Mouse (Mus musculus) ES-Bruce4 (cell line): ENCODE results near the gene Sco1. TPM values are rescaled to one million over a fixed set of nuclear protein-coding genes. Genes with fewer than 3 reads are reported as not detected.

ENCODE experiments used
- H3K27ac ChIP-seq: 2 replicates; pipeline ENCODE4 v1.5.1; 2012; ENCODE audit warnings: low read length, inconsistent platforms; ENCODE audit not compliant: insufficient read depth
- H3K27me3 ChIP-seq: 2 replicates; pipeline ENCODE4 v1.6.1; 2012; ENCODE audit warnings: mild to moderate bottlenecking, low read length, inconsistent platforms; ENCODE audit not compliant: control insufficient read depth, poor library complexity, insufficient read depth, severe bottlenecking
- H3K36me3 ChIP-seq: 2 replicates; pipeline ENCODE4 v1.6.1; 2012; ENCODE audit warnings: inconsistent platforms, mild to moderate bottlenecking, low read length, moderate library complexity; ENCODE audit not compliant: control insufficient read depth, poor library complexity, insufficient read depth, severe bottlenecking
- H3K4me1 ChIP-seq: one replicate; pipeline ENCODE4 v1.8.1; 2011; ENCODE audit warnings: low read length; ENCODE audit not compliant: control insufficient read depth, insufficient read depth
- H3K4me3 ChIP-seq: 2 replicates; pipeline ENCODE4 v1.5.1; 2011; ENCODE audit warnings: low read depth, mild to moderate bottlenecking, low read length
- H3K9ac ChIP-seq: 2 replicates; pipeline ENCODE4 v1.6.1; 2012; ENCODE audit warnings: low read depth, mild to moderate bottlenecking, inconsistent platforms; ENCODE audit not compliant: poor library complexity, severe bottlenecking
- H3K9me3 ChIP-seq: replicated peaks from 2 replicates; pipeline ENCODE4 v1.6.1; 2012; ENCODE audit warnings: mild to moderate bottlenecking, low read length, inconsistent platforms; ENCODE audit not compliant: control insufficient read depth, poor library complexity, insufficient read depth, severe bottlenecking
- CTCF ChIP-seq: IDR thresholded peaks from one replicate; pipeline ENCODE4 v1.8.1; 2011; ENCODE audit warnings: low read depth, low read length
- EP300 ChIP-seq: IDR thresholded peaks from 2 replicates; pipeline ENCODE4 v1.6.1; 2011; ENCODE audit warnings: low read depth, low read length; ENCODE audit not compliant: insufficient read depth
- POLR2A ChIP-seq: IDR thresholded peaks from one replicate; pipeline ENCODE4 v1.8.1; 2011; ENCODE audit warnings: low read length; ENCODE audit not compliant: insufficient read depth
- polyA plus RNA-seq: library from polyadenylated mRNA; stranded (reverse); fragments of >200 nt; gene quantifications from 2 replicates; pipeline ENCODE4 v1.2.4, GENCODE M21; 2011; ENCODE audit warnings: low read depth; ENCODE audit not compliant: missing spikeins, insufficient read depth, insufficient read length

Sco1 gene
- polyA plus RNA-seq, 1 experiment, result 44.2 TPM

- H3K27me3 ChIP-seq, result no peaks in the 10 kb centered on the region
- peaks cover 3% of the 10 kb centered on the region for H3K4me1 ChIP-seq
- 0 out of 2 replicates have a peak overlapping the region, but pooled peaks have one; percentile 15 for H3K9ac ChIP-seq
- H3K9me3 ChIP-seq, result no peaks in the 10 kb centered on the region
- no peak for TF ChIP-seq CTCF
- TF ChIP-seq EP300, result no peak
- TF ChIP-seq POLR2A, result no peak
- H3K27ac ChIP-seq, result no peak overlapping the region
- no peak overlapping the region for H3K4me3 ChIP-seq
- H3K36me3 ChIP-seq, result 0 out of 2 replicates have a peak, but pooled peaks cover 2% of the 10 kb centered on the region
Observed at GRCm38 (mm10) chr11:67048496-67048895, 4.0 kb upstream of the Sco1 start.

GRCm38 (mm10) chr11:67049256-67049655, 3.2 kb upstream of the Sco1 start:
- Histone ChIP-seq H3K27ac (no peak overlapping the region), H3K36me3 (peaks cover 2% of the 10 kb centered on the region; the same call in 1 of the 2 replicates), H3K9ac (no peak overlapping the region), H3K4me3 (no peak overlapping the region), H3K9me3 (no peaks in the 10 kb centered on the region), H3K27me3 (no peaks in the 10 kb centered on the region), H3K4me1 (peaks cover 3% of the 10 kb centered on the region)
- TF ChIP-seq EP300 (no peak), POLR2A (no peak), CTCF (no peak)

GRCm38 (mm10) chr11:67051676-67052320, 672 bp upstream of the Sco1 start:
- Histone ChIP-seq H3K36me3 (peaks cover 18% of the 10 kb centered on the region), H3K27ac (peak overlapping the region; percentile 46)

GRCm38 (mm10) chr11:67054754-67055365, 2.4 kb downstream of the Sco1 start:
- H3K9me3 ChIP-seq, result no peaks in the 10 kb centered on the region
- H3K36me3 ChIP-seq, result peaks cover 39% of the 10 kb centered on the region
- H3K4me3 ChIP-seq, result no peak overlapping the region
- TF ChIP-seq POLR2A (no peak), CTCF (no peak), EP300 (no peak)
- H3K27ac ChIP-seq, result no peak overlapping the region
- H3K9ac ChIP-seq, result no peak overlapping the region
- no peaks in the 10 kb centered on the region for H3K4me1 ChIP-seq
- H3K27me3 ChIP-seq, result no peaks in the 10 kb centered on the region

More at GRCm38 (mm10) chr11:67051676-67052320, 672 bp upstream of the Sco1 start:
- Histone ChIP-seq H3K9me3 (no peaks in the 10 kb centered on the region), H3K27me3 (no peaks in the 10 kb centered on the region), H3K4me1 (peaks cover 3% of the 10 kb centered on the region), H3K9ac (peak overlapping the region; percentile 91), H3K4me3 (peak overlapping the region; percentile 99)
- TF ChIP-seq POLR2A (no peak), CTCF (no peak), EP300 (no peak)

GRCm38 (mm10) chr11:67061311-67061710, 8.8 kb downstream of the Sco1 start:
- Histone ChIP-seq H3K4me3 (no peak overlapping the region), H3K27me3 (no peaks in the 10 kb centered on the region), H3K9me3 (no peaks in the 10 kb centered on the region), H3K9ac (no peak overlapping the region), H3K36me3 (peaks cover 73% of the 10 kb centered on the region), H3K4me1 (no peaks in the 10 kb centered on the region), H3K27ac (no peak overlapping the region)
- TF ChIP-seq POLR2A, result no peak
- TF ChIP-seq EP300, result no peak
- no peak for TF ChIP-seq CTCF

- peaks cover 60% of the 10 kb centered on the region for H3K36me3 ChIP-seq
- H3K27ac ChIP-seq, result no peak overlapping the region
Observed at GRCm38 (mm10) chr11:67062726-67063125, 10.3 kb downstream of the Sco1 start.

More at GRCm38 (mm10) chr11:67062726-67063125, 10.3 kb downstream of the Sco1 start:
- H3K4me1 ChIP-seq, result no peaks in the 10 kb centered on the region
- no peaks in the 10 kb centered on the region for H3K27me3 ChIP-seq
- no peak overlapping the region for H3K4me3 ChIP-seq
- no peaks in the 10 kb centered on the region for H3K9me3 ChIP-seq
- H3K9ac ChIP-seq, result no peak overlapping the region
- TF ChIP-seq POLR2A, result no peak
- TF ChIP-seq EP300, result no peak
- TF ChIP-seq CTCF, result no peak
